Mouse (Mus musculus) gastrocnemius, postnatal 25 days (tissue): ENCODE results near the gene Susd6. TPM values are rescaled to one million over a fixed set of nuclear protein-coding genes. Genes with fewer than 3 reads are reported as not detected.

ENCODE experiments used
- DNase-seq: peaks from one replicate; pipeline ENCODE4 v3.0.0; 2022
- long read RNA-seq, 2 experiments: library from polyadenylated mRNA; stranded (forward); transcript quantifications; one replicate each; pipeline ENCODE4 v2.0.0; 2021
- total RNA-seq, 2 experiments: library from RNA; stranded (reverse); gene quantifications; 1 replicate in 1 of 2; 2 replicates in 1 of 2; pipeline ENCODE4 v1.2.3; 2021

Susd6 gene
- total RNA-seq = 10 to 100 TPM; 26.7 to 28.1 TPM
- long read RNA-seq, experiment 1, full-length matches to known transcripts = 2 of 74 reads
- long read RNA-seq, experiment 1, partial matches to known transcripts = 1 of 74 reads
- long read RNA-seq, experiment 1, other reads (novel, unspliced or antisense) = 71 of 74 reads
- long read RNA-seq, experiment 2, full-length matches to known transcripts = 9 of 65 reads
- long read RNA-seq, experiment 2, partial matches to known transcripts = 1 of 65 reads
- long read RNA-seq, experiment 2, other reads (novel, unspliced or antisense) = 55 of 65 reads

GRCm38 (mm10) chr12:80789849-80790694 is at the start of gene Susd6:
TSS of gene Susd6 (plus strand) at chr12:80790510.
- DNase-seq = peak; percentile 98

DNA sequence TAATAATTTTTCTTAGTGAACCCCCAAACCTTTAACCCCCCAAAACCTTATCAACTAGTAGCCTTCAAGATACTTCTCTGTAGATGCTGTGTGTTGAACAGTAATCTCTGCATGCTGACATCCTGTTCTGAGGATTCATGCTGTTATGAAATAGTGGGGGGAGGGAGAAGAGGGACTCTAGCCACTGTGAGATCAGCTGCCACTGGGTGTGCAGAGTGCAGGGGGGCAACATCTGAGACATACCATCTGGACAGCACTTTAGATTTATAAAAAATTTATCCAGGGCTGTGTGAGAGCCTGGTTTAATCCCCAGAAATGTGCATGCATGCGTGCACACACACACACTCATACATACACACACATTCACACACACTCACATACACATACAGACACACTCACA is 45.7 kb upstream of the Susd6 start:
- no peak for DNase-seq

DNA sequence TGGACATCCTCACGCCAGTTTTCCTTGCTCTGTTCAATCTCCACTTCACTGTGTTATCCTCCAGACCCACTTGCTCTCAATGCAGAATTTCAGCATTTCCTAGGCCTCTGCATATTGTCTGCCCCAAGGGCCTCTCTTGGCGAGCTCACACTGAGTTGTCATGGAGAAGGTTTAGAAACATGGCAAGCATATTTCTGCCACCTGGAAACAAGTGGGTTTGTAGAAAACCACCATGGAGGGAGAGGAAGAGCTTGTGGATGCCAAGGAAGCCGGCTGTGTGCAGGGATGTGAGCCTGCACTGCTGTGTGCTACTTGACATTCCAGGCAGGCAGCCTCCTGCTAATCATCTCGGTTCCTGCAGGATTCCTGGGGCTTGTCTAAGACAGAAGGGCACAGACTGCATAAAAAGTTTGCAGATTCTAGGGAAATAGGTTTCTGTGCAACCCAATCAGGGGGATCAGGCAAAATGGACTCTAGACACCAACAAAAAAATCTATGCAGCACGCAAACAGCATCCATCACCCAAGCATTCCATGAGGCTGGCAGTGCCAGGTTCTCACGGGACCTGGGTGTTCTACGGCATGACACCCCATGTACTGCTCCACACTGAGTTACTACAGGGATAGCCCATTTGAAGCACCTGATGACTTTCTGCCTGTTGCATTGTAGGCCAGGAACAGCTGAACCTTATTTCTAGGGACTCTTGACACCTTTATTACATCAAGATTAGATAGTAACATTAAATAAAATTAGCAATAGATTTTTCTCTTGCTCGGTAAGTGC is 44.1 kb upstream of the Susd6 start:
- no peak for DNase-seq

GRCm38 (mm10) chr12:80751556-80751955 is 38.8 kb upstream of the Susd6 start:
- DNase-seq = no peak

- peak; percentile 68 for DNase-seq
Observed at GRCm38 (mm10) chr12:80757751-80758558, 32.4 kb upstream of the Susd6 start.

GRCm38 (mm10) chr12:80758559-80759386 is 31.5 kb upstream of the Susd6 start:
- peak; percentile 21 for DNase-seq

DNA sequence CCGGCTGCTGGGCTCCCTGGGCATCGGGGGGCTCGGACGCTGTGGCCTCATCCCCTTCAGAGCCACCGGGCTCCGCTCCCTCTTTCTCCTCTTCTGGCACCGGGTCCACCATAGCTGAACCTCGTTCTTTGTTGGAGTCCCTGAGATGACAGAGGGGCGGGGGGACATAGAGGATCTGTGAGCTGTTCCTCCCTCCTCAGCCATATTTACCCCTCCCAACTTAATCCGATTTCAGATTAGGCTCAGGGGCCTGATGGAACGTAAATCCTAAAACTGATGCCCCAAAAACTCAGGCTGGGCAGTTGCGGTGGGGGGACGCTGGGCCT is 31.0 kb upstream of the Susd6 start:
- no peak for DNase-seq

- DNase-seq = no peak
Observed at GRCm38 (mm10) chr12:80759713-80760395, 30.5 kb upstream of the Susd6 start.

GRCm38 (mm10) chr12:80760396-80760801 is 29.9 kb upstream of the Susd6 start, which contains the start of gene Ccdc177:
TSS of gene Ccdc177 (minus strand) at chr12:80760687.
- DNase-seq = peak; percentile 14

- no peak for DNase-seq
Observed at GRCm38 (mm10) chr12:80762982-80763381, 27.3 kb upstream of the Susd6 start.

DNA sequence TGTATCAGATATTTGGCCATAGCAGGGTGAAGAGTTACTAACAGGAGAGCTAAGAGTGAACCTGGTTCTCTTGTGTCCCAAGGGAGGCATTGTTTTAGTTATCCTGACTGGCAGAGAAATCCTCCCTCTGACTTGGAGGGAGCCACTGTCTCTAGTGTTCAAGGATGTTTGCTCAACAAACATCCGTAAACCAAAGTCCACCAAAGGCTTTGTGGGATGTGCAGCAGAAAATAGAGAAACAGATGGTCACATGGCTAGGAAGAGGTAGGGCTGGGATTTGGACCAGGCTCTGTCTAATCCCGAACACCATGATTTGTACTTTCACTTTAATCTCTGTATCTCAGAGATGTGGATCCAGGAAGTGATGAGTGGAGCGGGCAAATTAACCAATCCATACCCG is 26.2 kb upstream of the Susd6 start:
- no peak for DNase-seq

DNA sequence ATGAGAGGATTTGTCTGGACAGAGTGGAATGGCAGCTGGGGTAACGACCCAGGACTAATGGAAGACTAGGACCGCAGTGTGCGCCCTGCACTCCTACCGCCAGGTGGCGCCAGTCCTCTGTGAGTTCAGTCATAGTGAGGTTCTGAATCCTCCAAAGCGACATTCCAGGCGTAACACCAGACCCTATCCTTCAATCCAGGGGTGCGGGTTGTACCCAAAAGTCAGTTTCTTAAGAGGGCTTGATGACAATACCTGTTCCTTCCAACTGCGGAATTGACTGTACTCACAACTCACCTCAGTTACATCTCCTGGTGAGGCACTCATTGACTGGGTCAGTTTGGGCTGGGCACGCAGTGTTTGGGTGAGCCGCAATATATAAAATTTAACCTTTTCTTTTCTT is 20.6 kb upstream of the Susd6 start:
- DNase-seq = peak; percentile 38

DNA sequence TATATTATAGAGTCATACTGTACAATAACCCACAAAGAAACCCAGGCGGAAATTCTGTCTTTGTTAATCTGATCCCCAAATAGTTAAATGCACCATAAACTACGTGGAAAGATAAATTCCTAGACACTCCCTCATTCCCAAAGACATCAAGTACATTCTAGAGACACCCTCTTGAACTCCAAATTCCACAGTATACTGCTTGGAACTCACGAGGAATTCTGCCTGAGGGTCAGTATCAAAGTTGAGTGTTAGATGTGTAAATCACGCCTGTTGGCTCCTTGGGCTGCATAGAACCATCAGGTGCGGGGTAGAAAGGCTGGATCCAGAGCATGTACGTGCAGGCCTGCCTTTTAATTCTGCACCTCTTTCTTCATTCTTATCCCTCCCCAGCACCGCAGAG is 15.5 kb upstream of the Susd6 start:
- DNase-seq = no peak

DNA sequence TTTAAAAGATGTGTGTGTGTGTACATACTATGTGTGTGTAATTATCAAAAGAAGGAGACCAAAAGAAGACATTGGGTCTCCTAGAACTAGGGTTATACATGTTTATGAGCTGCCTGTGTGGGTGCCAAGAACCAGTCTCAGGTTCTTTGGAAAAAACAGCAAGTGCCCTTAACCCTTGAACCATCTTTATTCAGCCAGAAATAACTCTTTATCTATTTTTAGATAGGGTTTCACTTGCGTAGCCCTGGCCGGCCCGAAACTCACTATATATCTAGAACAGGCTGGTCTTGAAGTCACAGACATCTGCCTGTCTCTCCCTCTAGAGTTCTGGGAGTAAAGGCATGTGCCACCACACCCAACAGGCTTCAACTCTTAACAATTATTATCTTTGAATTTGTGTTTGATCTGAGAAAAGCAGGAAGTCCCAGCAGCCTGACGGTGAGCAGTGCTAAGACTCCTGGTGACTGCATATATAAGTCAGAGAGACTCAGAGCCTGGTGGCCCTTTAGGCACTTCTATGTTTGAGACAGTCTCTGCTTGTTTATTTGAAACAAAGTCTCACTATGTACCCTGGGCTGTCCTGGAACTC is 14.2 kb upstream of the Susd6 start:
- DNase-seq = no peak

GRCm38 (mm10) chr12:80778188-80778936 is 11.9 kb upstream of the Susd6 start:
- DNase-seq = no peak

- DNase-seq = no peak
Observed at GRCm38 (mm10) chr12:80779760-80780159, 10.6 kb upstream of the Susd6 start.

- no peak for DNase-seq
Observed at GRCm38 (mm10) chr12:80782190-80782589, 8.1 kb upstream of the Susd6 start.

GRCm38 (mm10) chr12:80782892-80783291 is 7.4 kb upstream of the Susd6 start:
- no peak for DNase-seq

DNA sequence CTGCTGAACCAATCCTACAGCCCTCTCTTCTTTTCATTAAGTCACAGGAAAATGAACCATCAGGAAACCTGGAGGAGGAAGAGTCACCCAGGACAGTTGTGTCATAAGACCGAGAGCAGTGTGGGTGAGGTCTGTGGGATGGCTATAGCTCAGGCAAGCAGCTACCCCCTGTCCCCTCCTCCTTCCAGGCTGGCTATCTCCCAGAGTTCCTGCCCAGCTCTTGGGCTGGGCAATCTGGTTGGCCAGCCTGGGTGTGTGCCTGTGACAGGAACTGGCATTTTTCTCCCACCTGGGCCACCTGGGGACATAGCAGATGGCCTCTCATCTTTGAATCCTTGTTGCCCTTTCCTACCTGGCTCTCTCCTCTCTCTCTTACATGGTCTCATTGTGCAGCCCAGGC is 6.4 kb upstream of the Susd6 start:
- no peak for DNase-seq
